In the genomic region with DNA sequence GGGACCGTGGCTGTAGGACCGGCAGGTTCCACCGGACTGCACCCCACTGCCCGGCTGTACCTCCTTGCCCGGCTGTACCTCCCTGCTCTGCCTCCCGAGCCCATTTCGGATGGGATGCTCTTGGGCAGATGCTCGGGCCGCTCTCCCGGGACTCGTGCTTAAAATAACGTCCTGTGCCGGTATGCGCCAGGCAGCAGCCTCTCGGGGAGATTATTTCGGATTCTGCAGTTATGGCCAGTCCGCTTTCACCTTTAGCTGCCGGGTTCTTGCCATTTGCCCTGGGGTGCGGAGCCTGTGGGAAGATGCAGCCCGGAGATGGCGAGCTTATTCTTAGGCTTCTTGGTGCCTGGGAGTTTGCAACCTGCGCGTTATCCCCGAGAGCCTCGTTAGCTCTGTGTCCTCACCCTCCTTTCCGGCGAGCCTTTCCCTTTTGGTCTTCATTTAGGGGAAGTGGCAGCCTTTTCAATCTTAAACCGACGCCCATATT, we compare ENCODE assay signal across 8 mouse cellular contexts. TPM values are rescaled to one million over a fixed set of nuclear protein-coding genes. Genes with fewer than 3 reads are reported as not detected.
DNase-seq lines count a peak whose midpoint lies in the region; ATAC-seq and TF ChIP-seq lines count a peak whose summit lies in the region.

No protein-coding gene starts in this region.

- H3K4me3 ChIP-seq in left cerebral cortex, adult 2 months, result peak overlapping the region; percentile 91
- peak overlapping the region; percentile 71 for H3K4me3 ChIP-seq in embryonic facial prominence, embryonic 13.5 days
- H3K4me3 ChIP-seq in hindbrain, embryonic 12.5 days, result peak overlapping the region; percentile 86
- H3K4me3 ChIP-seq in liver, embryonic 15.5 days (replicated peaks), result peak overlapping the region; percentile 66
- H3K4me3 ChIP-seq in neural tube, embryonic 13.5 days, result peak overlapping the region; percentile 88

- TF ChIP-seq CTCF in left cerebral cortex, adult 2 months (IDR thresholded peaks at IDR 0.05), result no peak

- peak overlapping the region; percentile 96 for H3K27ac ChIP-seq in left cerebral cortex, adult 2 months
- H3K27ac ChIP-seq in embryonic facial prominence, embryonic 13.5 days, result peak overlapping the region; percentile 95
- peak overlapping the region; percentile 97 for H3K27ac ChIP-seq in hindbrain, embryonic 12.5 days
- 0 out of 2 replicates have a peak overlapping the region, but pooled peaks have one; percentile 19 for H3K27ac ChIP-seq in liver, embryonic 15.5 days (replicated peaks)
- H3K27ac ChIP-seq in neural tube, embryonic 13.5 days (replicated peaks), result peak overlapping the region; percentile 96

- no peaks in the 10 kb centered on the region for H3K36me3 ChIP-seq in embryonic facial prominence, embryonic 13.5 days
- no peaks in the 10 kb centered on the region for H3K36me3 ChIP-seq in hindbrain, embryonic 12.5 days
- no peaks in the 10 kb centered on the region for H3K36me3 ChIP-seq in liver, embryonic 15.5 days (replicated peaks)
- no peaks in the 10 kb centered on the region for H3K36me3 ChIP-seq in neural tube, embryonic 13.5 days

- no peaks in the 10 kb centered on the region for H3K27me3 ChIP-seq in embryonic facial prominence, embryonic 13.5 days
- H3K27me3 ChIP-seq in hindbrain, embryonic 12.5 days, result no peaks in the 10 kb centered on the region
- peaks cover 43% of the 10 kb centered on the region for H3K27me3 ChIP-seq in liver, embryonic 15.5 days
- H3K27me3 ChIP-seq in neural tube, embryonic 13.5 days, result no peaks in the 10 kb centered on the region

- H3K4me1 ChIP-seq in embryonic facial prominence, embryonic 13.5 days, result peaks cover 9% of the 10 kb centered on the region; the same call in 1 of the 2 replicates
- H3K4me1 ChIP-seq in hindbrain, embryonic 12.5 days, result peaks cover 13% of the 10 kb centered on the region
- H3K4me1 ChIP-seq in liver, embryonic 15.5 days (replicated peaks), result peaks cover 16% of the 10 kb centered on the region
- peaks cover 32% of the 10 kb centered on the region for H3K4me1 ChIP-seq in neural tube, embryonic 13.5 days (replicated peaks)

- H3K9ac ChIP-seq in embryonic facial prominence, embryonic 13.5 days, result peak overlapping the region; percentile 85
- H3K9ac ChIP-seq in hindbrain, embryonic 12.5 days, result peak overlapping the region; percentile 92
- H3K9ac ChIP-seq in liver, embryonic 15.5 days, result peak overlapping the region; percentile 57; the same call in 1 of the 2 replicates
- peak overlapping the region; percentile 97 for H3K9ac ChIP-seq in neural tube, embryonic 13.5 days

- no peaks in the 10 kb centered on the region for H3K9me3 ChIP-seq in embryonic facial prominence, embryonic 13.5 days
- no peaks in the 10 kb centered on the region for H3K9me3 ChIP-seq in hindbrain, embryonic 12.5 days (replicated peaks)
- no peaks in the 10 kb centered on the region for H3K9me3 ChIP-seq in liver, embryonic 15.5 days (replicated peaks)
- no peaks in the 10 kb centered on the region for H3K9me3 ChIP-seq in neural tube, embryonic 13.5 days

- WGBS in embryonic facial prominence, embryonic 13.5 days, result under 1% methylated on average over 29 of the region's 29 CpGs
- under 1% methylated on average over 29 of the region's 29 CpGs for WGBS in hindbrain, embryonic 12.5 days
- under 1% methylated on average over 29 of the region's 29 CpGs for WGBS in liver, embryonic 15.5 days (ENCODE audit: insufficient replicate concordance)
- under 1% methylated on average over 29 of the region's 29 CpGs for WGBS in neural tube, embryonic 13.5 days

- intact Hi-C loops in left cerebral cortex, adult 2 months (cut with DNase I), result loop anchor here (2.0 to 5.0 kb wide), 3 partner anchors 19 to 126 kb away; no protein-coding TSS in a partner anchor

- peak; percentile 27 to 42 for DNase-seq in left cerebral cortex, adult 2 months (ENCODE audit: extremely low spot score in 1 of 2, low spot score in 2 of 2)
- no peak for DNase-seq in left cerebral cortex, adult 11 months (ENCODE audit: low spot score)
- peak; percentile 68 for DNase-seq in MEL-GATA-1-ER (ENCODE audit: extremely low read depth, low read depth)
- no peak for DNase-seq in testis, postnatal 10 days (ENCODE audit: low spot score)

- 0 out of 2 replicates have a peak, but pooled peaks have one; percentile 29 for ATAC-seq in embryonic facial prominence, embryonic 13.5 days (ENCODE audit: insufficient number of reproducible peaks, insufficient read depth, low FRiP score, low TSS enrichment, low read depth)
- ATAC-seq in hindbrain, embryonic 12.5 days (ENCODE audit: low FRiP score), result peak; percentile 21
- ATAC-seq in liver, embryonic 15.5 days (ENCODE audit: insufficient read depth), result peak; percentile 32; the same call in 1 of the 2 replicates
- peak; percentile 35 for ATAC-seq in neural tube, embryonic 13.5 days (ENCODE audit: low read depth)

- peak overlapping the region; percentile 79 for H3K4me2 ChIP-seq in embryonic facial prominence, embryonic 13.5 days
- peak overlapping the region; percentile 72 for H3K4me2 ChIP-seq in hindbrain, embryonic 12.5 days (replicated peaks)
- H3K4me2 ChIP-seq in liver, embryonic 15.5 days, result peak overlapping the region; percentile 91
- H3K4me2 ChIP-seq in neural tube, embryonic 13.5 days, result peak overlapping the region; percentile 62

RNA-seq across cellular contexts. Expression of a gene that starts 0.9 kb away (rescaled TPM):
- 100 to 1,000 TPM; 307 to 308 TPM for total RNA-seq in left cerebral cortex, adult 2 months (2021)
- polyA plus RNA-seq in embryonic facial prominence, embryonic 13.5 days (2015; fragmentation: Nextera tagmentation; extraction: Ambion mirVana), result 20.1 and 21.3 TPM in 2 replicates
- 40.9 and 44.5 TPM in 2 replicates for polyA plus RNA-seq in hindbrain, embryonic 12.5 days (2016; fragmentation: Nextera tagmentation; extraction: Ambion mirVana)
- polyA plus RNA-seq in liver, embryonic 15.5 days (2015; fragmentation: Nextera tagmentation; extraction: Ambion mirVana), result 1.4 and 1.5 TPM in 2 replicates
- 33.1 and 33.5 TPM in 2 replicates for polyA plus RNA-seq in neural tube, embryonic 13.5 days (2015; fragmentation: Nextera tagmentation; extraction: Ambion mirVana)

RNA-seq across cellular contexts. Expression of a gene that starts 34.3 kb away (rescaled TPM):
- total RNA-seq in left cerebral cortex, adult 2 months (2021), result 100 to 1,000 TPM; 449 to 473 TPM
- 313 and 324 TPM in 2 replicates for polyA plus RNA-seq in embryonic facial prominence, embryonic 13.5 days (2015; fragmentation: Nextera tagmentation; extraction: Ambion mirVana)
- 280 and 291 TPM in 2 replicates for polyA plus RNA-seq in hindbrain, embryonic 12.5 days (2016; fragmentation: Nextera tagmentation; extraction: Ambion mirVana)
- 87.5 and 116 TPM in 2 replicates for polyA plus RNA-seq in liver, embryonic 15.5 days (2015; fragmentation: Nextera tagmentation; extraction: Ambion mirVana)
- 228 and 239 TPM in 2 replicates for polyA plus RNA-seq in neural tube, embryonic 13.5 days (2015; fragmentation: Nextera tagmentation; extraction: Ambion mirVana)

Comparison
In these comparisons a context has a peak if more than half of its experiments do, and no peak if none do; other contexts are left out.
1. DNase-seq: peak in left cerebral cortex, adult 2 months (2 of 2) and MEL-GATA-1-ER (single experiment); none in left cerebral cortex, adult 11 months (single experiment) and testis, postnatal 10 days (single experiment).
2. H3K27ac ChIP-seq: peak in every context shown above with its lines; median percentile 97 in hindbrain, embryonic 12.5 days; 96 in left cerebral cortex, adult 2 months; 96 in neural tube, embryonic 13.5 days; 95 in embryonic facial prominence, embryonic 13.5 days; 19 in liver, embryonic 15.5 days.
3. Peak in every context shown above with its lines, with median percentiles within 50 percentile points of each other: H3K4me3 ChIP-seq, ATAC-seq, H3K4me2 ChIP-seq and H3K9ac ChIP-seq.